ENCODE assay signal across 9 mouse cellular contexts in the genomic region with DNA sequence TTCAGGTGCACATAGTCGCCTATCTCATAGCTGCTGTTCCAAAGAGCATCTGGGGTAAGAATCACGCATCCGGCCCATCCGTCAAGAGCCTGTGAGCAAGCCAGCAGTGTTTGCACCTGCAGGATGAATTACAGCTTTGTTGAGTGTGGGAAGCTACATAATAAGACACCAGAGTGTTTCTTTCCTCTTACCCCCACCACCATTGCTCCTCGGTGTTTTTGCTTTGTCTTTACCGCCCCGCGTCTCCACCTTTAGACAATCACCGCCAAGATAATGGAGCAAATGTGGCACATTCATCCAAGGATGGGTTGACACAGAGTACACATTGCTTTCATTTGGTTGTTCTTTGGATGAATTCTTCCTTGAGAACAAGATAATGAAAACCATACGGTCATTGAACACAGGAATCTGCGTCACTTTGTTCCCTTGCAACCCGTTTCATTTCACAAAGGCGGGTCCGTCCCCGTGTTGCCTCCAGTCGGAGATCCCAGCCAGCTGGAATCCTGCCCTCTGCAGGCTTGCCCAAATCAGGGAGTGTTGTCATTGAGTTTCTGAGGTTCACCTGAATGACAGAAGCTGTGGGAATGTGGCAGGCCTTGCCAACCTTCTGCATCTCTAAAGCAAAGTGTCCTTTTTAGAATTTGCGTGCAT.
DNase-seq lines count a peak whose midpoint lies in the region; ATAC-seq lines count a peak whose summit lies in the region.
"Had no signal": no experiment of that assay in that cellular context is flagged by ENCODE, and none has a peak within 500 bp of the region (broad histone marks: within the 10 kb centered on the region; RNA-seq: fewer than 3 reads in every experiment).

No protein-coding gene starts in this region.

- no peak overlapping the region for H3K4me3 ChIP-seq in midbrain, embryonic 10.5 days
- no peak overlapping the region for H3K4me3 ChIP-seq in midbrain, embryonic 15.5 days
- no peak overlapping the region for H3K4me3 ChIP-seq in neural tube, embryonic 13.5 days

- 63% methylated on average over 17 of the region's 17 CpGs for WGBS in midbrain, embryonic 10.5 days
- 65% methylated on average over 17 of the region's 17 CpGs for WGBS in midbrain, embryonic 15.5 days
- WGBS in neural tube, embryonic 13.5 days = 52% methylated on average over 17 of the region's 17 CpGs

- intact Hi-C loops in heart, postnatal 14 days (cut with DNase I) = no loop called here

- H3K9me3 ChIP-seq in midbrain, embryonic 10.5 days (replicated peaks) = no peaks in the 10 kb centered on the region
- no peaks in the 10 kb centered on the region for H3K9me3 ChIP-seq in midbrain, embryonic 15.5 days
- no peaks in the 10 kb centered on the region for H3K9me3 ChIP-seq in neural tube, embryonic 13.5 days

- H3K27me3 ChIP-seq in midbrain, embryonic 10.5 days (ENCODE audit: low read depth, poor library complexity, severe bottlenecking) = no peaks in the 10 kb centered on the region
- H3K27me3 ChIP-seq in midbrain, embryonic 15.5 days (replicated peaks) = no peaks in the 10 kb centered on the region
- no peaks in the 10 kb centered on the region for H3K27me3 ChIP-seq in neural tube, embryonic 13.5 days

- no peak overlapping the region for H3K9ac ChIP-seq in midbrain, embryonic 15.5 days
- H3K9ac ChIP-seq in neural tube, embryonic 13.5 days = no peak overlapping the region

- ATAC-seq in midbrain, embryonic 15.5 days (replicated peaks) = no peak
- 0 out of 2 replicates have a peak, but pooled peaks have one; percentile 27 for ATAC-seq in neural tube, embryonic 13.5 days (ENCODE audit: low read depth)

- peak; percentile 19 for DNase-seq in midbrain, embryonic 10.5 days (ENCODE audit: low spot score)
- peak; percentile 61 for DNase-seq in embryo, embryonic 10.5 days (ENCODE audit: low spot score)
- peak; percentile 17 to 30 for DNase-seq in heart, postnatal 14 days
- no peak for DNase-seq in MN1 (ENCODE audit: low spot score)
- DNase-seq in retina, embryonic 14.5 days (ENCODE audit: low spot score) = no peak
- DNase-seq: lung, postnatal 36 days; thymus, postnatal 36 days had no signal

- no peaks in the 10 kb centered on the region for H3K4me1 ChIP-seq in midbrain, embryonic 10.5 days
- H3K4me1 ChIP-seq in midbrain, embryonic 15.5 days = no peaks in the 10 kb centered on the region
- H3K4me1 ChIP-seq in neural tube, embryonic 13.5 days (replicated peaks) = peaks cover 3% of the 10 kb centered on the region; the same call in 1 of the 2 replicates

- H3K27ac ChIP-seq in midbrain, embryonic 10.5 days (replicated peaks) = no peak overlapping the region
- H3K27ac ChIP-seq in midbrain, embryonic 15.5 days = no peak overlapping the region
- no peak overlapping the region for H3K27ac ChIP-seq in neural tube, embryonic 13.5 days (replicated peaks)

- H3K36me3 ChIP-seq in midbrain, embryonic 10.5 days = no peaks in the 10 kb centered on the region
- no peaks in the 10 kb centered on the region for H3K36me3 ChIP-seq in midbrain, embryonic 15.5 days (replicated peaks)
- H3K36me3 ChIP-seq in neural tube, embryonic 13.5 days = no peaks in the 10 kb centered on the region

- H3K4me2 ChIP-seq in midbrain, embryonic 15.5 days = no peak overlapping the region
- H3K4me2 ChIP-seq in neural tube, embryonic 13.5 days = peak overlapping the region; percentile 24; the same call in 1 of the 2 replicates

Comparison
In these comparisons a context has a peak if more than half of its experiments do, and no peak if none do; other contexts are left out.
1. DNase-seq: peak in midbrain, embryonic 10.5 days (single experiment), embryo, embryonic 10.5 days (single experiment) and heart, postnatal 14 days (2 of 2); none in MN1 (single experiment) and retina, embryonic 14.5 days (single experiment).